Mouse (Mus musculus) C2C12 (cell line): ENCODE data around the gene Eps8. TPM values are rescaled to one million over a fixed set of nuclear protein-coding genes. Genes with fewer than 3 reads are reported as not detected.

ENCODE experiments used
- H3K27me3 ChIP-seq: one replicate; pipeline ENCODE4 v1.6.1; 2011; ENCODE audit not compliant: control insufficient read depth, insufficient read depth, insufficient read length
- H3K36me3 ChIP-seq: one replicate; pipeline ENCODE4 v1.6.1; 2011; ENCODE audit not compliant: control insufficient read depth, insufficient read depth
- H3K4me3 ChIP-seq: one replicate; pipeline ENCODE4 v1.5.1; 2011; ENCODE audit warnings: mild to moderate bottlenecking, control low read depth; ENCODE audit not compliant: poor library complexity, insufficient read depth, severe bottlenecking
- H3K79me2 ChIP-seq: one replicate; pipeline ENCODE4 v1.6.1; 2011; ENCODE audit not compliant: control insufficient read depth, insufficient read depth
- H3K79me3 ChIP-seq: one replicate; pipeline ENCODE4 v1.6.1; 2011; ENCODE audit warnings: low read depth, control low read depth
- H3ac ChIP-seq: one replicate; pipeline ENCODE3; 2011; ENCODE audit warnings: low read depth; ENCODE audit not compliant: control insufficient read depth, insufficient read length
- CEBPB ChIP-seq: IDR thresholded peaks from one replicate; pipeline ENCODE4 v1.6.1; 2011; ENCODE audit warnings: low read depth, mild to moderate bottlenecking, control low read depth, moderate library complexity
- CTCF ChIP-seq: IDR thresholded peaks from one replicate; pipeline ENCODE4 v1.5.1; 2011; ENCODE audit not compliant: control insufficient read depth, insufficient read depth, insufficient read length
- FOSL1 ChIP-seq: IDR thresholded peaks from one replicate; pipeline ENCODE4 v1.8.0; 2011; ENCODE audit warnings: mild to moderate bottlenecking, low read length; ENCODE audit not compliant: poor library complexity, insufficient read depth, severe bottlenecking
- MAX ChIP-seq: IDR thresholded peaks from one replicate; pipeline ENCODE4 v1.6.1; 2011; ENCODE audit warnings: mild to moderate bottlenecking, control low read depth
- MYOD1 ChIP-seq: IDR thresholded peaks from one replicate; pipeline ENCODE4 v1.6.1; 2011; ENCODE audit warnings: low read depth; ENCODE audit not compliant: control insufficient read depth, insufficient read length
- MYOG ChIP-seq: IDR thresholded peaks from one replicate; pipeline ENCODE4 v1.6.1; 2011; ENCODE audit not compliant: control insufficient read depth, insufficient read length; ENCODE audit errors: extremely low read depth
- USF1 ChIP-seq: IDR thresholded peaks from one replicate; pipeline ENCODE4 v1.6.1; 2011; ENCODE audit warnings: low read depth, mild to moderate bottlenecking, control low read depth, moderate library complexity
- polyA plus RNA-seq: library from polyadenylated mRNA; unstranded; fragments of >200 nt; fragmentation: generic; extraction: Trizol; gene quantifications from one replicate; pipeline ENCODE4 v1.2.1, GENCODE M21; 2012; ENCODE audit warnings: missing spikeins

Gene Eps8
- polyA plus RNA-seq, 1 experiment, result 59.9 TPM

GRCm38 (mm10) chr6:137696445-137697204 is 41.9 kb upstream of the Eps8 start:
- H3K79me3 ChIP-seq, result no peaks in the 10 kb centered on the region
- H3K27me3 ChIP-seq, result no peaks in the 10 kb centered on the region
- TF ChIP-seq MAX, result no peak
- TF ChIP-seq MYOG, result no peak
- no peaks in the 10 kb centered on the region for H3K79me2 ChIP-seq
- no peak overlapping the region for H3K4me3 ChIP-seq
- H3ac ChIP-seq, result no peak overlapping the region
- no peaks in the 10 kb centered on the region for H3K36me3 ChIP-seq

- Histone ChIP-seq H3ac (no peak overlapping the region), H3K79me3 (no peaks in the 10 kb centered on the region), H3K79me2 (no peaks in the 10 kb centered on the region), H3K4me3 (no peak overlapping the region), H3K36me3 (no peaks in the 10 kb centered on the region), H3K27me3 (no peaks in the 10 kb centered on the region)
- no peak for TF ChIP-seq USF1
- TF ChIP-seq MAX, result no peak
- no peak for TF ChIP-seq CEBPB
- TF ChIP-seq MYOG, result no peak
- no peak for TF ChIP-seq CTCF
- no peak for TF ChIP-seq FOSL1
- TF ChIP-seq MYOD1, result no peak
Observed at GRCm38 (mm10) chr6:137695046-137695445, 40.4 kb upstream of the Eps8 start.

GRCm38 (mm10) chr6:137694310-137694709 is 39.6 kb upstream of the Eps8 start:
- no peaks in the 10 kb centered on the region for H3K27me3 ChIP-seq
- no peak for TF ChIP-seq MAX
- TF ChIP-seq CTCF, result no peak
- no peak for TF ChIP-seq CEBPB
- TF ChIP-seq MYOD1, result no peak
- TF ChIP-seq FOSL1, result no peak
- no peak for TF ChIP-seq USF1
- no peak for TF ChIP-seq MYOG
- H3K36me3 ChIP-seq, result no peaks in the 10 kb centered on the region
- no peak overlapping the region for H3K4me3 ChIP-seq
- H3K79me2 ChIP-seq, result no peaks in the 10 kb centered on the region
- H3ac ChIP-seq, result no peak overlapping the region
- H3K79me3 ChIP-seq, result no peaks in the 10 kb centered on the region

GRCm38 (mm10) chr6:137690550-137691119 is 36.0 kb upstream of the Eps8 start:
- no peaks in the 10 kb centered on the region for H3K27me3 ChIP-seq
- no peak overlapping the region for H3ac ChIP-seq
- no peaks in the 10 kb centered on the region for H3K79me2 ChIP-seq
- no peaks in the 10 kb centered on the region for H3K36me3 ChIP-seq
- H3K79me3 ChIP-seq, result no peaks in the 10 kb centered on the region
- no peak for TF ChIP-seq MYOG
- TF ChIP-seq FOSL1, result no peak
- TF ChIP-seq CTCF, result no peak
- TF ChIP-seq CEBPB, result no peak
- TF ChIP-seq MYOD1, result no peak
- TF ChIP-seq USF1, result no peak
- no peak for TF ChIP-seq MAX
- H3K4me3 ChIP-seq, result no peak overlapping the region

- Histone ChIP-seq H3K79me3 (no peaks in the 10 kb centered on the region), H3K27me3 (no peaks in the 10 kb centered on the region), H3K36me3 (no peaks in the 10 kb centered on the region), H3K4me3 (no peak overlapping the region), H3ac (no peak overlapping the region), H3K79me2 (no peaks in the 10 kb centered on the region)
- no peak for TF ChIP-seq FOSL1
- TF ChIP-seq CEBPB, result no peak
- TF ChIP-seq MAX, result no peak
- TF ChIP-seq MYOG, result no peak
- no peak for TF ChIP-seq CTCF
- TF ChIP-seq MYOD1, result no peak
- no peak for TF ChIP-seq USF1
Observed at GRCm38 (mm10) chr6:137688506-137689105, 33.9 kb upstream of the Eps8 start.
